Mouse (Mus musculus): ENCODE results near the gene Rpl29. TPM values are rescaled to one million over a fixed set of nuclear protein-coding genes. Genes with fewer than 3 reads are reported as not detected.

Rpl29 gene
- total RNA-seq, 2 experiments from 2014 or later, result 295 to 325 TPM

GRCm38 (mm10) chr9:106470991-106471750 is 41.9 kb downstream of the Rpl29 start:
- DNase-seq (ENCODE audit: low spot score in 2 of 2), result no peak

- DNase-seq (ENCODE audit: low spot score in 2 of 2), result no peak
Measured at GRCm38 (mm10) chr9:106471892-106472291, 42.6 kb downstream of the Rpl29 start.

GRCm38 (mm10) chr9:106472321-106472720 is 43.1 kb downstream of the Rpl29 start:
- DNase-seq (ENCODE audit: low spot score in 2 of 2), result no peak

GRCm38 (mm10) chr9:106473081-106473752 is 44.0 kb downstream of the Rpl29 start:
- no peak for DNase-seq (ENCODE audit: low spot score in 2 of 2)

- no peak for DNase-seq (ENCODE audit: low spot score in 2 of 2)
Measured at GRCm38 (mm10) chr9:106473753-106474105, 44.5 kb downstream of the Rpl29 start.

- no peak for DNase-seq (ENCODE audit: low spot score in 2 of 2)
Measured at GRCm38 (mm10) chr9:106474456-106474855, 45.2 kb downstream of the Rpl29 start.

GRCm38 (mm10) chr9:106475046-106475445 is 45.8 kb downstream of the Rpl29 start:
- DNase-seq (ENCODE audit: low spot score in 2 of 2), result no peak

- no peak for DNase-seq (ENCODE audit: low spot score in 2 of 2)
Measured at GRCm38 (mm10) chr9:106475663-106476001, 46.4 kb downstream of the Rpl29 start, which contains the start of gene Rrp9. Rrp9 (plus strand) TSS chr9:106475963.

- no peak for DNase-seq (ENCODE audit: low spot score in 2 of 2)
Measured at GRCm38 (mm10) chr9:106476002-106476923, 47.0 kb downstream of the Rpl29 start.

- peak; percentile 99 to 100 for DNase-seq (ENCODE audit: low spot score in 2 of 2)
Measured at GRCm38 (mm10) chr9:106476924-106477484, 47.8 kb downstream of the Rpl29 start, which contains the start of gene Parp3. Parp3 (minus strand) TSS chr9:106476949.

GRCm38 (mm10) chr9:106477649-106478048 is 48.4 kb downstream of the Rpl29 start:
- no peak for DNase-seq (ENCODE audit: low spot score in 2 of 2)

- DNase-seq (ENCODE audit: low spot score in 2 of 2), result no peak
Measured at GRCm38 (mm10) chr9:106478101-106478500, 48.8 kb downstream of the Rpl29 start.

GRCm38 (mm10) chr9:106480541-106480940 is 51.3 kb downstream of the Rpl29 start:
- no peak for DNase-seq (ENCODE audit: low spot score in 2 of 2)

GRCm38 (mm10) chr9:106481075-106481474 is 51.8 kb downstream of the Rpl29 start:
- DNase-seq (ENCODE audit: low spot score in 2 of 2), result no peak

Other genes with a start within 250 kb of the Rpl29 start
- gene Ppm1m, start 229.7 kb upstream of the Rpl29 start, total RNA-seq (2021), result 10 to 100 TPM; 15.4 to 15.8 TPM
- 10 to 100 TPM; 49.2 to 49.7 TPM for gene Twf2, start 226.3 kb upstream of the Rpl29 start, total RNA-seq (2021)
- gene Tlr9, start 206.9 kb upstream of the Rpl29 start, total RNA-seq (2021), result 1 to 10 TPM; 1.2 to 1.6 TPM
- gene Alas1, start 180.8 kb upstream of the Rpl29 start, total RNA-seq (2021), result 100 to 1,000 TPM; 153 to 174 TPM
- 10 to 100 TPM in 1 of 2 experiments, 1 to 10 TPM in 1; 8.5 to 12.0 TPM for gene Poc1a, start 148.4 kb upstream of the Rpl29 start, total RNA-seq (2021)
- 10 to 100 TPM; 65.2 to 70.3 TPM for gene Dusp7, start 60.8 kb upstream of the Rpl29 start, total RNA-seq (2021)
- gene Acy1, start 8.9 kb downstream of the Rpl29 start, total RNA-seq (2021), result 10 to 100 TPM; 10.3 to 11.5 TPM
- gene Abhd14b, start 18.0 kb downstream of the Rpl29 start, total RNA-seq (2021), result 10 to 100 TPM in 1 of 2 experiments, 1 to 10 TPM in 1; 9.6 to 12.4 TPM
- 10 to 100 TPM; 40.9 to 41.8 TPM for gene Abhd14a, start 18.2 kb downstream of the Rpl29 start, total RNA-seq (2021)
- 100 to 1,000 TPM; 181 to 195 TPM for gene Pcbp4, start 23.8 kb downstream of the Rpl29 start, total RNA-seq (2021)
- gene Gpr62, start 36.5 kb downstream of the Rpl29 start, total RNA-seq (2021), result 1 to 10 TPM; 7.1 to 7.4 TPM
- 10 to 100 TPM; 31.5 to 37.0 TPM for gene Rrp9, start 46.5 kb downstream of the Rpl29 start, total RNA-seq (2021)
- 1 to 10 TPM; 3.2 to 5.1 TPM for gene Parp3, start 47.5 kb downstream of the Rpl29 start, total RNA-seq (2021)
- gene Iqcf1, start 70.5 kb downstream of the Rpl29 start, total RNA-seq (2021), result not detected
- under 1 TPM in 1 of 2 experiments, not detected in 1; 0.67 TPM for gene Iqcf5, start 85.1 kb downstream of the Rpl29 start, total RNA-seq (2021)
- not detected for gene Iqcf3, start 132.2 kb downstream of the Rpl29 start, total RNA-seq (2021)
- not detected for gene Iqcf4, start 141.5 kb downstream of the Rpl29 start, total RNA-seq (2021)
- gene Iqcf6, start 197.1 kb downstream of the Rpl29 start, total RNA-seq (2021), result not detected
- gene Grm2, start 226.6 kb downstream of the Rpl29 start, total RNA-seq (2021), result 10 to 100 TPM; 35.7 to 38.5 TPM

All from layer of hippocampus, postnatal 14 days (tissue).